Mouse (Mus musculus) skeletal muscle tissue, adult 2 months (tissue): ENCODE data around the gene Trim80.

Source experiments
- DNase-seq: peaks from one replicate; pipeline ENCODE4 v3.0.0-alpha.2; 2012; ENCODE audit warnings: low read depth, low spot score

The Trim80 gene

DNA sequence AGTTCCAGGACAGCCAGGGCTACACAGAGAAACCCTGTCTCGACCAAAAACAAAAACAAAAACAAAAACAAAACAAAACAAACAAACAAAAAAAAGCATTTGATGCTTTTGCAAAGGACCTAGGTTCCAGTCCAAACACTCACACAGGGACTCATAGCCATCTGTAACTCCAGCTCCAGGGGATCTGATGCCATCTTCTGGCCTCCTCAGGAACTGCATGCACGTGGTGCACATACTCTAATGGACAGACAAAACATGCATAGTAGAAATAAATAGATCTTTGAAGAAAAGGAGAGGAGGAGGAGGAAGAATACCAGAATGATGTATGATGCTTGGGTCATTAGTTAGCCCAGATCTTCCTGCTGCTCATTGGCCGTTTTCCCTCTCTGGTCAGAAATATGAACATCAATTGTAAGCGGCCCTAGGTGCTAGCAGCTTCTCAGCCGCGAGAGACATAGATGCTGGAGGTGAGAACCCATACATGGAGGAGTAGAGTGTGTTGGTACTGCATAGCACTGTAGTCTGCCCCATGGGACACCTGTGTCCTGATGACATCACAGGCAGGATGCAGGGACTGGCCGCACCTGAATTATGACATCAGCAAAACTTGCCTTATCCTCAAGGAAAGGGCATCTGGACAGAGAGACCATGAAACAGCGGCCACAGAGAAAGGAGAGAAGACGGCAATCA is at the start of gene Trim80:
Gene Trim80, plus strand, starts transcription at position 640 of the 690 bp plus-strand sequence.
- DNase-seq, result no peak

- no peak for DNase-seq
Measured at GRCm38 (mm10) chr11:115391358-115391757, 49.0 kb upstream of the Trim80 start.

DNA sequence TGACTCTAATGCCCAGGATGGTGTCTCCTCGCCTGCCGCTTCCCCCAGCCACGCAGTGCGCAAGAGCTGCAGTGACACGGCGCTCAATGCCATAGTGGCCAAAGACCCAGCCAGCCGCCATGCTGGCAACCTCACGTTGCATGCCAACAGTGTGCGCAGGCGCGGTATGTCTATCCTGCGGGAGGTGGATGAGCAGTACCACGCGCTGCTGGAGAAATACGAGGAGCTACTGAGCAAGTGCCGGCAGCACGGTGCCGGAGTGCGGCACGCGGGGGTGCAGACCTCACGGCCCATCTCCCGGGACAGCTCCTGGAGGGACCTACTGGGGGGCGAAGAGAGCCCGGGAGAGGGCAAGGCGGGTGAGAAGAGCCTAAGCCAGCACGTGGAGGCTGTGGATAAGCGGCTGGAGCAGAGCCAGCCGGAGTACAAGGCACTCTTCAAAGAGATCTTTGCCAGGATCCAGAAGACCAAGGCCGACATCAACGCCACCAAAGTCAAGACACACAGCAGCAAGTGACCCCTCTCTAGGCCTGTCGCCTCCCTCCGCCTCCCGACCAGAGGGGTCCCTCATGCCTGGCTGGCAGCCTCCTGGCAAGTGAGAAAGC is 46.5 kb upstream of the Trim80 start:
- DNase-seq, result no peak

DNA sequence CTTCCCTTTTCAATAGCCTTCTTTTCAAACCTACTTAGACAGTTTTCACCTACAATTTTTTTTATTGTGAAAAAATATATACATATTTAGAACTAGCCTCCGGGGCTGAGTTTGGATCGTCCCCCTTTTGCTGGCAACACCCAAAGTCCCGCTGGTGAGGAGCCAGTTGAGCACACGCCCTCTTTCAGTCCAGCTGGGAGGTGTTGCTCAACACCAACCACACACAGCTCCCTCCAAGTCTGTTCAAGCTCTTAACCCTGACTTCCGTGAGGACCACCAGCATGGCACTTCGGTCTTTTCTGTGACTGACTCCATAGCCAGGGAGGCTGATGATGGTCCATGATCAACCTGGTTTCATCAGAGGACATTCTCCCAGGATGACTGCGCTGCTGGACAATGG is 42.3 kb upstream of the Trim80 start:
- DNase-seq, result no peak

- no peak for DNase-seq
Measured at GRCm38 (mm10) chr11:115400126-115400525, 40.2 kb upstream of the Trim80 start.

- DNase-seq, result no peak
Measured at GRCm38 (mm10) chr11:115400630-115401391, 39.5 kb upstream of the Trim80 start.

DNA sequence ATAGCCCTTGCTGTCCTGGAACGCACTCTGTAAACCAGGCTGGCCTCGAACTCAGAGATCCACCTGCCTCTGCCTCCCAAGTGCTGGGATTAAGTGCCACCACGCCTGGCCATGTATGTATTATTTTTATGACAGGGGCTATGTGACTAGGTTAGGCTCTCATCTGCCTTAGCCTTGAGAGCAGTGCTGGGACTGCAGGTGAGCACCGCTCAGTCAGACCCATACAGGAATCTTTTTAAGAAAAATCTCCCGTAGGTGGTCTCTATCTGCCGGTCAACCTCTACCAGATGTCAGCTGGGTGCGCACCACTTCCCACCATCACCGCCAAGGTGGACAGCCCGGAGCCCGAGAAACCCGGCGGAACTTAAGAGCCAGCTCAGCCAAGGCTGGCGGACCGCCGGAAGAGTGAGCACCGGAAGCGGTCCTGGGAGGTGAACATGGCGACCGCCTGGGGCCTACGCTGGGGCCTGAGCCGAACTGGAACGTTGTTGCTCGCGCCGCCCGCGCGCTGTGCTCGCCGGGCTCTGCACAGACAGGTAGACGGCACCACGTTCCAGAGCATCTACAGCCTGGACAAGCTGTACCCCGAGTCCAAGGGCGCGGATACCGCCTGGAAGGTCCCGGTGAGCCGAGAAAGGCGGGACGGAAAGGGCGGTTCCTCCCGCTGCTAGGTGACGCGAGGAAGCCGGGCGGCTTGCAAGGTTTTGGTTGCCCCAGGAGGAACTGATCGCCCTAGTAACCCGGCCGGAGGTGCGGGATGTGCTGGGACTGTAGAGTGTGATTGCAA is 36.8 kb upstream of the Trim80 start, which contains the start of gene Mrpl58:
Gene Mrpl58, plus strand, starts transcription at position 415 of the 787 bp plus-strand sequence.
- DNase-seq, result peak; percentile 72

GRCm38 (mm10) chr11:115405723-115406122 is 34.6 kb upstream of the Trim80 start:
- DNase-seq, result no peak

- no peak for DNase-seq
Measured at GRCm38 (mm10) chr11:115406858-115407401, 33.4 kb upstream of the Trim80 start.

DNA sequence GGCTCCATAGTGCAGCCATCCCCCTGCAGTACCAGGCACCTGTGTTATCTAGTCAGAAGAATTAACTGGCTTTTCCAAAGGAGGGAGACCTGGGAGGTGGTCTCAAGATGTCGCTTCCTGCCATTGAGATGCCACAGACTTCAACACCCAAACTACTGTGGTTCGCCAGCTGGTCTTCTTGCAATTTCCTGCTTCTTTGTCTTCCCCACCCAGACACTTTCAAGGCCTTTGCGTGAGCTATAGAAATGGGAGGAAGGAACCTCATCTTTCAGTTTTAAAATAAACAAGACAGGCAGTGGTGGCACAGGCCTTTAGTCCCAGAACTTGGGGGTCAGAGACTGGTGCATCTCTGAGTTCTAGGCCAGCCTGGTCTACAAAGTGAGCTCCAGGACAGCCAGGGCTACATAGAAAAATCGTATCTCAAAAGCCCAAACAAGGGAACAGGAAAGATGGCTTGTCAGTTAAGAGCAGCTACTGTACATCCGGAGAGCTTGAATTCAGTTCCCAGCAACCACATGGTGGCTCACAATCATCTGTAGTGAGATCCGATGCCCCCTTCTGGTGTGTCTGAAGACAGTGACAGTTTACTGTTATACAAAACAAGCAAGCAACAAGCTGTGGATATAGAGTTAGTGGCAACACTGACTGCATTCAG is 32.0 kb upstream of the Trim80 start:
- no peak for DNase-seq

DNA sequence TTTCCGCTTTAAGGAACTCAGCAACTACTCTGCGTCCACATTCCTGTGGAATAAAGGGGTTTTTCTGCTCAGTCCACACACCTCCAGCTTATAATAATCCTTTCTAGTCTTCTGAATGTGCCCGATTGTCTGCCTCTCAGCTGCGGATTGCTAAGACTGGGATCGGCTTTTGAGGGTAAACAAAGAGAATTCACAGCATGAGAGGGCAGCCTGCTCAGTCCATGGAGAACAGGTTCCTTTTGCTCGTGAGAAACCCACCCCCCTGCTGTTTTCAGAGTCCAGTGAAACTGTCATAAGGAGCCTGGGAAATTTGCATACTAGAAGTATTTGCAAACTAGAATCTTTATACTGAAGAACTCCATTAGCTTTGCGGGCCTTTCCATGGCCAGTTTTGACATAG is 30.8 kb upstream of the Trim80 start:
- no peak for DNase-seq

GRCm38 (mm10) chr11:115419531-115420237 is 20.7 kb upstream of the Trim80 start, which contains the start of the genes Atp5h and Kctd2:
TSS of gene Atp5h (minus strand) at chr11:115419962.
TSS of gene Kctd2 (plus strand) at chr11:115420128.
- peak; percentile 96 for DNase-seq

GRCm38 (mm10) chr11:115420336-115421190 is 19.8 kb upstream of the Trim80 start:
- DNase-seq, result no peak

DNA sequence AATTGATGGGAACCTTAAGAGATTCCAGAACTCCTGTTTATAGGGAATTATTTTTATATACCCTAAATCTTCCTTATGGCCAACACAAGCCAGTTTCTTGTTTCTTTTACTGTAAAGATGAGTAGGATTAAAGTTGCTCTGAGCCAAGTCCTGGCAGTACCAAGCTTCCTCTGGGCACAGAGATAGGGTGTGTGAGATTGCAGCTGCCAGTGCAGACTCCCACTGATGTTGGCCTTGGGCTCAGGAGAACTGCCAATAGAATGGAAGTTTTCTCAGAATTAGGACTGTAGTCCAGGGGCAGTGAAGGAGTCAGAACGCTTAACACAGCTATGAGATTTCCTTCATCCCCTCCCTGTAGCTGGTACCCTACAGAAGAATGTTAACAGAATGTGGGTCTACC is 19.0 kb upstream of the Trim80 start:
- no peak for DNase-seq

DNA sequence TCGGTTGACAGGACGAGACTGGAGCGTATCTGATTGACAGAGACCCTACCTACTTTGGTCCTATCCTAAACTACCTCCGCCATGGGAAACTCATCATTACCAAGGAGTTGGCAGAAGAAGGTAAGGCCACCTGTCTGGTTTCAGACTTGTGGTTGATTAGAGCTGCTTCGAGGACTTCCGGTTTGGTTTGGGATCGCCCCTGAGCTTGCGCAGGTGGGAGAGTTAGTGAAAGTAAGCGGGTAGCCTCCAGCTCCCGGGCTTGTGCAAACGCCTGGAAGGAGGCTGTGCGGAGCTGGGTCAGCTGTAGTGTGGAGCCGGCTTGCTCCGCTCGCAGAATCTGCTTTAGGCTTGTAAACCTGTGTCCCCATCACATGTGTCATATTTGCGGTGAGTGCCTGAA is 18.4 kb upstream of the Trim80 start:
- no peak for DNase-seq

GRCm38 (mm10) chr11:115423091-115423490 is 17.3 kb upstream of the Trim80 start:
- DNase-seq, result no peak

- no peak for DNase-seq
Measured at GRCm38 (mm10) chr11:115424666-115425065, 15.7 kb upstream of the Trim80 start.

DNA sequence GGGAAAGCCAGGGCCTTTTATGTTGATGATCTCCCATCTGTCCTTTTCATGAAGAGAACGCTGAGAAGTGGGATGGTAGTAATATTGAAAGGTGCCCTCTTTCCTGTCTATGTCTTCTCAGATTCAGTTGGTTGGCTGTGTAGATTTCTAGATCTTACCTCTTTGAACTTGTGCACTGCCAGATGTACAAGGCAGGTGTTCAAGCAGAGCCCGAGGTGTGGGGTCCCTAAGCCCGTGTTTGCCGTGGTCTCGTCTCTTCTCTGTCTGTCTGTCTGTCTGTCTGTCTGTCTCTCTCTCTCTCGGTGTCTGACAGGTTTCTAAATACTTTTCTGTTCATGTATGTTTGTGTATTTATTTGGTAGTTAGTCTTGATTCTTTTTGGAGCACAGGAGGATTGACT is 14.7 kb upstream of the Trim80 start:
- DNase-seq, result no peak
